Mouse (Mus musculus) hindbrain, embryonic 16.5 days (tissue): ENCODE data around the gene Ppm1h. TPM values are rescaled to one million over a fixed set of nuclear protein-coding genes. Genes with fewer than 3 reads are reported as not detected.

Experiments
- ATAC-seq: fragments of 200-750 bp; cut with Nextera tagmentation; 2 replicates; pipeline ENCODE4 v1.8.0; 2017; ENCODE audit warnings: moderate TSS enrichment, moderate library complexity
- H3K27ac ChIP-seq: fragments of 300-500 bp; sonication (generic); 2 replicates; pipeline ENCODE4 v1.5.1; 2014; ENCODE audit warnings: low read depth, mild to moderate bottlenecking, control low read depth, low read length, moderate library complexity
- H3K27me3 ChIP-seq: fragments of 300-500 bp; sonication (generic); replicated peaks from 2 replicates; pipeline ENCODE4 v1.6.1; 2014; ENCODE audit warnings: low read length; ENCODE audit not compliant: control insufficient read depth, insufficient read depth
- H3K36me3 ChIP-seq: fragments of 300-500 bp; sonication (generic); 2 replicates; pipeline ENCODE4 v1.6.1; 2014; ENCODE audit warnings: mild to moderate bottlenecking, low read length, moderate library complexity, mixed read lengths; ENCODE audit not compliant: control insufficient read depth, insufficient read depth
- H3K4me1 ChIP-seq: fragments of 300-500 bp; sonication (generic); 2 replicates; pipeline ENCODE4 v1.6.1; 2014; ENCODE audit warnings: low read depth, low read length; ENCODE audit not compliant: control insufficient read depth, insufficient read depth
- H3K4me2 ChIP-seq: fragments of 300-500 bp; sonication (generic); 2 replicates; pipeline ENCODE4 v1.6.1; 2014; ENCODE audit warnings: mild to moderate bottlenecking, low read length, control low read depth, moderate library complexity
- H3K4me3 ChIP-seq: fragments of 300-500 bp; sonication (generic); 2 replicates; pipeline ENCODE4 v1.5.1; 2014; ENCODE audit warnings: mild to moderate bottlenecking, low read length, control low read depth, moderate library complexity
- H3K9ac ChIP-seq: fragments of 300-500 bp; sonication (generic); 2 replicates; pipeline ENCODE4 v1.6.1; 2014; ENCODE audit warnings: low read depth, mild to moderate bottlenecking, control low read depth, low read length, moderate library complexity
- H3K9me3 ChIP-seq: fragments of 300-500 bp; sonication (generic); 2 replicates; pipeline ENCODE4 v1.6.1; 2014; ENCODE audit warnings: mild to moderate bottlenecking, low read length, moderate library complexity; ENCODE audit not compliant: control insufficient read depth
- whole genome bisulfite sequencing: fragments of 180-500 bp; shearing (Covaris S2); extraction: QIAGEN DNeasy Blood & Tissue Kit; methylation state at CpG from one replicate; pipeline ENCODE4 v1.1.7; 2014; 5-methylcytosine and 5-hydroxymethylcytosine counted together
- polyA plus RNA-seq: library from polyadenylated mRNA; unstranded; fragments of >200 nt; fragmentation: Nextera tagmentation; extraction: Ambion mirVana; gene quantifications from 2 replicates; pipeline ENCODE4 v1.2.1, GENCODE M21; 2015

Gene Ppm1h
- polyA plus RNA-seq, 1 experiment from 2014 or later = 33.5 TPM

DNA sequence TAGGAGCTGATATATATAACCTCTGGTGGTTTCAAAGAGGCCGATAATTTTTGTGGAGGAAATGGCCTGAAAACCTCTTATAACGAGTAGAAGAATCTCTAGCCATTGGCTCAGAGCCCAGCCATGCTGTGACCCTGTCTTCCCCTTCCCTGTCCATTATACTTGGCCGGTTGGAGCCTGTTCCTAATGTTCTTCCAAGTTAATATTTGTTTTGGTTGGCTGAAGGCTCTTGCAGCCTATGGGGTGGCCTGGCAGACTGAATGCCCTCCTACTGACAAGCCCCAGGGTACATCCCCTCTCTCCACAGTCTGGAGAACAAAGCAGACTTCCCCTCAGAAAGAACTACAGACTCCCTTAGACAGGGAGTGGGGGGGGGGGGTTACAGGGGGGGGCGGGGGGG is 104.2 kb downstream of the Ppm1h start:
- no peaks in the 10 kb centered on the region for H3K36me3 ChIP-seq
- 18% methylated on average over 3 of the region's 4 CpGs for WGBS
- H3K27ac ChIP-seq = no peak overlapping the region
- ATAC-seq = peak; percentile 89
- no peak overlapping the region for H3K4me2 ChIP-seq
- no peaks in the 10 kb centered on the region for H3K27me3 ChIP-seq
- no peak overlapping the region for H3K4me3 ChIP-seq
- no peaks in the 10 kb centered on the region for H3K9me3 ChIP-seq
- H3K9ac ChIP-seq = no peak overlapping the region
- no peaks in the 10 kb centered on the region for H3K4me1 ChIP-seq

DNA sequence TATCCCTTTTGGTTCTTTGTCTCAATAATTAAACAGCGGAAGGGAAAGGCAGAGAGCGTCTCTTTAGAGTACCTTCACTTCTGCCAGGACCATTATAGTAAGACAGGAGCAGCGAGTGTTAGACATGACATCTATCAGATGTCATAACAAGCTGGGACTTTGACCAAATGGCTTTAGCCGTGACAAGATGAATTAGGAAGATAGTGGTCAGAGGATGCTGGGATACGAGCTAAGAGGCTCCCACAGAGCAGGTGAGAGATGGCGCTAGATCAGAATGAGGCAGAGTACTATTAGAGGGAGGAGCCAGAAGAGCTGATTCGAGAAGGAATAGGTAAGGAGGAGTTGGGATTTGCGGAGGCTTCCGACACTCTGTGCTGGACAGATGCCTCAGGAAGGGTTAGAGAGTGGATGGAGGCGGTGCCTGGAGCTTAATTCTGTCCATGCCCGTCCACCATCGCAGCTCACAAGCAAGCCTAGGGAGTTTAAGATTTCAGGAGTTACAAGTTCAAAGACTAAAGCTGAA is 111.1 kb downstream of the Ppm1h start:
- H3K9me3 ChIP-seq = no peaks in the 10 kb centered on the region
- H3K9ac ChIP-seq = no peak overlapping the region
- H3K4me2 ChIP-seq = no peak overlapping the region
- no peak overlapping the region for H3K4me3 ChIP-seq
- H3K4me1 ChIP-seq = peaks cover 12% of the 10 kb centered on the region
- no peaks in the 10 kb centered on the region for H3K27me3 ChIP-seq
- WGBS = 32% methylated on average over 12 of the region's 12 CpGs
- ATAC-seq = peak; percentile 15; the same call in 1 of the 2 replicates
- no peaks in the 10 kb centered on the region for H3K36me3 ChIP-seq
- H3K27ac ChIP-seq = peak overlapping the region; percentile 39; the same call in 1 of the 2 replicates

DNA sequence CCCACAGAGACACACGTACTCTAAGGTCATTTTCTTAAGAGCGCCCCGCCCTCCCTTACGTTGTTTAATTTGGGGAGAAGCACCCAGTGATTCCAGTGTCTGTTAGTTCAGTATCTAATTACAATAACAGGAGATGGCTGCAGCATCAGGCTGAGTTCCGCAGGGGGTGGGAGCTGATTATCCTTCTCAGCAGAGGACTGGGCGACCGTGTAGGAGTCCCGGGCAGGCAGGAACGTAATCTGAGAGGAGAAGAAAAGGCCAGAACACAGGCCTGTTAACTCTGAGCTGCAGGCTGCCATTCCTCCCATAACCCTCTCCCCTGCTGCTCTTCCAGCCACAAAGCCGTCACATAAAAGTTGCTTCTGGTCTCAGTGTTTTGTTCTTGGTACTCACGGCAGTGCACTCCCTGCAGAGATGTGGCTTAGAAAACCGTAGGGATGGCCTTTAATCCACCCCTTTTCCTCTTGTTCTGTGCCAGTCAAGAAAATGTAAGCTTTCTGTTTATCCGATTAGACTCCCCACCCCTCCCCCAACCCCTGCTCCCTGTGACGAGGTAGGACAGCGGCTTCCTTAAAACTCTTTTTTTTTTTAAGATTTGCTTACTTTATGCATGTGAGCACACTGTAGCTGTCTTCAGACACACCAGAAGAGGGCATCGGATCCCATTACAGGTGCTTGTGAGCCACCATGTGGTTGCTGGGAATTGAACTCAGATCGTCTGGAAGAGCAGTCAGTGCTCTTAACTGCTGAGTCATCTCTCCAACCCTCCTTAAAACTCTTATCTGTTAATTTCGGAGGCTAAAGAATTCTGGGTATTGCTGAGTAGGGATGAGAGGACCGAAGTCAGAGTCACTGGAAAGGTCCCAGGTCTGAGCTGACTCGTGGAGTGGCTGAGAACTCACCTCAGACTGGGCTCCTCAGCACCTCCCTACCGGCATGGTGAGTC is 113.7 kb downstream of the Ppm1h start:
- Histone ChIP-seq H3K27me3 (no peaks in the 10 kb centered on the region), H3K4me1 (peaks cover 12% of the 10 kb centered on the region), H3K27ac (peak overlapping the region; percentile 16), H3K9me3 (no peaks in the 10 kb centered on the region), H3K9ac (peak overlapping the region; percentile 19), H3K36me3 (no peaks in the 10 kb centered on the region), H3K4me3 (no peak overlapping the region), H3K4me2 (peak overlapping the region; percentile 48)
- 4% methylated on average over 21 of the region's 21 CpGs for WGBS
- peak; percentile 51; the same call in 1 of the 2 replicates for ATAC-seq

DNA sequence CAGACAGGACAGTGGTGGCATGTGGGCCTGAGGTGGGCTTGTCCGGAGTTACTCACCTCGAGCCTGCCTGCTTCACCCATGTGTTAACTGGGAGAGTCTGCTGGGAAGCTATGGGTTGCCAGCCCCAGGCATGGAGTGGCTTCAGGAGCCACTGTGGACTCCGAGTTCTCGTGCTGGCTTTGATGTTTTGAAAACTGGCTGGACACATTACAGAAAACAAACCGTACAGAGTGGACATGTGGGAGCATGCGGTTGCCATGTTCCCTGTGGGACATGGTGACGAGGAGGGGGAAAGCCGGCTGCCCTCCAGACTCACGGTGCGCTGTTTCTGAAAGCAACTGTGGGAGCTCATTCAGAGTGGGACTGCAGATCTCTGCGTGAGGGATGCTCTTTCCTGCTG is 114.6 kb downstream of the Ppm1h start:
- WGBS = 26% methylated on average over 11 of the region's 11 CpGs
- Histone ChIP-seq H3K4me1 (peaks cover 12% of the 10 kb centered on the region), H3K27me3 (no peaks in the 10 kb centered on the region), H3K9ac (peak overlapping the region; percentile 27; the same call in 1 of the 2 replicates), H3K9me3 (no peaks in the 10 kb centered on the region), H3K36me3 (no peaks in the 10 kb centered on the region), H3K4me3 (no peak overlapping the region), H3K27ac (peak overlapping the region; percentile 34; the same call in 1 of the 2 replicates), H3K4me2 (no peak overlapping the region)
- ATAC-seq = no peak

DNA sequence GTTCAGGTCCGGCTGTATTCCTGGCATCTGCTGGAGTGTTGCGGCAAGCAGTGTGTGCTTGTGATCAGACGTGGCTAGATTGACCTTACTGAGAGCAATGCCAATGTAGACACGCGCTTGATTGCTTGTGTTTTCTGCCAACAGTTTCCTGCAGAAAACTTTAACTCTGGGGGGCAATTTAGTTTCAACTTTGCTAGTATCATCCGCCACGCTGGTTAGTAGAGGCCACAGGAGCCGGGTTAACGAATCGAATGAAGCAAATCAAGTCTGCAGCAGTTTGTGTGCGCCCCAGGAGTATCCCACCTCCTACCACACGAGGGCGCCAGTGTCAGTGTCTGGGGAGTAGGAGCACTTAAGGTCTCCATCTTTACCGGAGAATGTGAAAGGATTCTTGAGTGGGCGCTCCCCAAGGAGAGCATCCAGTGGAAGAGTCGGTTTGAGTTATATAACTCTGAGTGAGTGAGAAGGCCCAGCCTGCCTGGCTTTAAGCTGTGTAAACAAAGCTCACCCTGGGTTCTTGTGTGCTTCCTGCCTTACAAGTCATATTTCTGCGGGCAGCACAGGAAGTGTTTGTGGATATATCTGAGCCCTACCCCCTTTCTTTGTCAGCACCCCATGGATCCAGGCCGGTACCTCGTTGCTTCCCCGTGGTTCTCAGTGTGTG is 115.8 kb downstream of the Ppm1h start:
- no peaks in the 10 kb centered on the region for H3K27me3 ChIP-seq
- H3K4me1 ChIP-seq = peaks cover 9% of the 10 kb centered on the region
- no peaks in the 10 kb centered on the region for H3K36me3 ChIP-seq
- WGBS = 30% methylated on average over 20 of the region's 20 CpGs
- no peak overlapping the region for H3K27ac ChIP-seq
- no peaks in the 10 kb centered on the region for H3K9me3 ChIP-seq
- ATAC-seq = peak; percentile 37
- H3K4me3 ChIP-seq = no peak overlapping the region
- H3K9ac ChIP-seq = no peak overlapping the region
- peak overlapping the region; percentile 13 for H3K4me2 ChIP-seq

DNA sequence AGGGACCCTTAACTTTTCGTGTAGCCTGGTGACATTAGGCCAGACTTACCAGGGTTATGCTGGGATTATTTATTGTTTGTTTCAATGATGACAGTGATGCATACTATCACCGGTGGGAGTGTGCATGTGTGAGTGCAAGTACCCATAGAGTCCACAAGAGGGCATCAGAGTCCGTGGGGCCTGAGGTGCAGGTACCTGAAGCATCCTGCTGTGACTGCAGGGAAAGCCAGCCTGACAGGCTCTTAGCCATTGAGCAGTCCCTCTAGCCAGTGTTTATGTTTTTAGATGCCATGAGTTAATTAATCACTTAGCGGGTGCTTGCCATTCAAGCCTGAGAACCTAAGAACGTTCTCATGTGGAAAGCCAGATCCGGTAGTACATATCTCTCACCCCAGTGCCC is 119.4 kb downstream of the Ppm1h start:
- Histone ChIP-seq H3K36me3 (no peaks in the 10 kb centered on the region), H3K9me3 (no peaks in the 10 kb centered on the region), H3K9ac (no peak overlapping the region), H3K27ac (no peak overlapping the region), H3K4me3 (no peak overlapping the region), H3K4me1 (peaks cover 3% of the 10 kb centered on the region), H3K27me3 (no peaks in the 10 kb centered on the region), H3K4me2 (no peak overlapping the region)
- WGBS = 84% methylated on average over 6 of the region's 6 CpGs
- ATAC-seq = no peak

DNA sequence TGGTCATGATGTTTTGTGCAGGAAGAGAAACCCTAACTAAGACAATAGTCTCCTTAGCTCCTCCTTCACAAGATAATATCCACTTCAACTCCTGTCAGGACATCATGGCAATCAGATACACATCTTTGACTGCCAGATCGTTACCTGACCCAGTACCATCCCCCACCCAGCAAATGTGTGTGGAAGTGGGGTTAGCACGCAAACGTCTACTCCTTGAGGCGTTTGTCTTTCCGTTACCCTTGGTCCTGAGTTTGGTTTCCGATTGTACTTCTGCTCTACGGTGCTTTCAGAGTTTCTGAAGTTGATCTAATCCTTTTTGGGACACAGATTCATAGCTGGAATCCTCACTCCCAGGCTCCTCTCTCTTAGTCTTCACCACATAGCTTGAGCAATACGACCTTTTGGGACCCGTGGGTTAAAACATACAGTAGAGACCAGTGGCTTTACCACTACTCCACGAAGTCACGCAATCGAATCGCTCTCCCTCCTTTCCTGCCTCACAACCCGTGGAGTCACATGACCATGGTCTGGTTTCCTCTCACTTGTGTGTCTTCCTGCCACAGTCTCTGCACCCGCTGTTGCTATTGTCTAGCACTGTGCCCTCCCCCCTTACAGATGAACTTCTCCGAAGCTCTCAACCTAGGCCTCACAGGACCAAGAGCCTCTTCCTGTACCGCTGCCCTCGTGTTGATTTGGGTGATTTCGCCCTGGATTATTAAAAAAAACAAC is 121.6 kb downstream of the Ppm1h start:
- H3K27me3 ChIP-seq = no peaks in the 10 kb centered on the region
- H3K4me1 ChIP-seq = peaks cover 3% of the 10 kb centered on the region; the same call in 1 of the 2 replicates
- H3K4me2 ChIP-seq = no peak overlapping the region
- no peak for ATAC-seq
- no peak overlapping the region for H3K9ac ChIP-seq
- H3K9me3 ChIP-seq = peaks cover 6% of the 10 kb centered on the region; the same call in 1 of the 2 replicates
- no peak overlapping the region for H3K4me3 ChIP-seq
- 84% methylated on average over 19 of the region's 19 CpGs for WGBS
- no peak overlapping the region for H3K27ac ChIP-seq
- H3K36me3 ChIP-seq = peaks cover 5% of the 10 kb centered on the region

DNA sequence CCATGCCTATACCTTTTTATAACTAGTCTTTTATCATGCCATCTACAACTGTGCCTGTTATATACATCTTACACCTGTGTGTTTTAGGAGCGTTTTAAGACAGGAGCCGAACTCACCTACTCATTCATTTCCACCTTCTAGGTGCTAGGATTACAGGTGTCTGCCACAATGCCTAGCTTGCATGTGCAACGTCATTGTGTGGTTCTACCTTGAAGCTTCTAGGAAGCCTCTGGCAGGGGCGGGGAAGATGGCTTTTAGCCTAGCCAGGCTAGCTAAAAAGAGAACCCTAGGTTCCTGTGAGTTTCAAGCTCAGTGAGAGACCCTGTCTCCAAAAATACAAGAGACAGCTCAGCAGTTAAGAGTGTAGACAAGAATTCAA is 122.2 kb downstream of the Ppm1h start:
- no peak for ATAC-seq
- Histone ChIP-seq H3K27me3 (no peaks in the 10 kb centered on the region), H3K27ac (no peak overlapping the region), H3K4me3 (no peak overlapping the region), H3K9ac (no peak overlapping the region), H3K9me3 (peaks cover 6% of the 10 kb centered on the region; the same call in 1 of the 2 replicates), H3K36me3 (peaks cover 5% of the 10 kb centered on the region), H3K4me1 (peaks cover 3% of the 10 kb centered on the region; the same call in 1 of the 2 replicates), H3K4me2 (no peak overlapping the region)
- WGBS = 88% methylated on average over 4 of the region's 4 CpGs
